Mouse (Mus musculus) thymus, adult 2 months (tissue): ENCODE measurements around the gene Ppp1r21.

Experiments used
- CTCF ChIP-seq: fragments of 200-500 bp; IDR thresholded peaks from 2 replicates; pipeline ENCODE4 v1.5.1; 2012; ENCODE audit warnings: mild to moderate bottlenecking, control low read depth, low read length, moderate library complexity, borderline replicate concordance; ENCODE audit not compliant: control insufficient read depth, poor library complexity, insufficient read depth; ENCODE audit errors: extremely low read depth
- POLR2A ChIP-seq: fragments of 200-500 bp; IDR thresholded peaks from 2 replicates; pipeline ENCODE4 v1.6.1; 2012; ENCODE audit warnings: mild to moderate bottlenecking, low read length, control low read depth, moderate library complexity; ENCODE audit not compliant: control insufficient read depth, poor library complexity, insufficient read depth; ENCODE audit errors: extremely low read depth

GRCm38 (mm10) chr17:88596544-88597221 is 66.8 kb downstream of the Ppp1r21 start:
- TF ChIP-seq POLR2A: no peak
- TF ChIP-seq CTCF: peak; percentile 84; the same call in 1 of the 2 replicates
